Mouse (Mus musculus): ENCODE measurements around the gene Cts6. TPM values are rescaled to one million over a fixed set of nuclear protein-coding genes. Genes with fewer than 3 reads are reported as not detected.
"Not testable (repeated sequence)": the region's sequence is repeated elsewhere in the genome, so short reads cannot be mapped to it uniquely, and the experiment has no call there.

Cts6 gene
- not detected in 2 replicates for polyA plus RNA-seq (2015; fragmentation: Nextera tagmentation; extraction: Ambion mirVana)

- 0 out of 2 replicates have a peak, but pooled peaks cover 7% of the 10 kb centered on the region for H3K9me3 ChIP-seq (replicated peaks)
- H3K27ac ChIP-seq: no peak within 1 kb of the TSS
- H3K4me1 ChIP-seq: no peaks in the 10 kb centered on the region
- 86% methylated on average over 3 of the region's 3 CpGs for WGBS
- H3K4me2 ChIP-seq: no peak within 1 kb of the TSS
- no peak within 1 kb of the TSS for H3K4me3 ChIP-seq (replicated peaks)
- no peaks in the 10 kb centered on the region for H3K27me3 ChIP-seq
- no peaks in the 10 kb centered on the region for H3K36me3 ChIP-seq
- H3K9ac ChIP-seq: no peak within 1 kb of the TSS
- ATAC-seq (replicated peaks; ENCODE audit: low FRiP score): no peak
Observed at GRCm38 (mm10) chr13:61203310-61203709, at the start of gene Cts6. Gene Cts6 (minus strand): TSS chr13:61203410.

- Histone ChIP-seq H3K4me3 (replicated peaks) (no peak overlapping the region), H3K9ac (no peak overlapping the region), H3K36me3 (no peaks in the 10 kb centered on the region), H3K4me2 (no peak overlapping the region), H3K27me3 (no peaks in the 10 kb centered on the region), H3K4me1 (no peaks in the 10 kb centered on the region), H3K27ac (no peak overlapping the region), H3K9me3 (replicated peaks) (no peaks in the 10 kb centered on the region)
- ATAC-seq (replicated peaks; ENCODE audit: low FRiP score): 0 out of 2 replicates have a peak, but pooled peaks have one; percentile 62
- WGBS: 59% methylated on average over 13 of the region's 13 CpGs
Observed at GRCm38 (mm10) chr13:61241076-61241947, 38.1 kb upstream of the Cts6 start.

GRCm38 (mm10) chr13:61185151-61185933 lies 17.9 kb downstream of the Cts6 start:
- not testable (repeated sequence) for H3K27ac ChIP-seq; H3K4me2 ChIP-seq; H3K4me1 ChIP-seq; H3K9ac ChIP-seq; H3K36me3 ChIP-seq; H3K27me3 ChIP-seq; H3K9me3 ChIP-seq (replicated peaks); H3K4me3 ChIP-seq (replicated peaks); ATAC-seq (replicated peaks; ENCODE audit: low FRiP score)
- WGBS: 80% methylated on average over 5 of the region's 5 CpGs

- no peak overlapping the region for H3K4me2 ChIP-seq
- no peak overlapping the region for H3K4me3 ChIP-seq (replicated peaks)
- H3K9ac ChIP-seq: no peak overlapping the region
- no peak overlapping the region for H3K27ac ChIP-seq
- no peak for ATAC-seq (replicated peaks; ENCODE audit: low FRiP score)
- WGBS: 81% methylated on average over 4 of the region's 4 CpGs
- peaks cover 2% of the 10 kb centered on the region; the same call in 1 of the 2 replicates for H3K9me3 ChIP-seq (replicated peaks)
- H3K36me3 ChIP-seq: no peaks in the 10 kb centered on the region
- H3K27me3 ChIP-seq: no peaks in the 10 kb centered on the region
- no peaks in the 10 kb centered on the region for H3K4me1 ChIP-seq
Observed at GRCm38 (mm10) chr13:61164622-61165021, 38.6 kb downstream of the Cts6 start.

- WGBS: 74% methylated on average over 1 of the region's 1 CpGs
- H3K27me3 ChIP-seq: no peaks in the 10 kb centered on the region
- ATAC-seq (replicated peaks; ENCODE audit: low FRiP score): no peak
Observed at GRCm38 (mm10) chr13:61164156-61164555, 39.1 kb downstream of the Cts6 start, which contains the start of gene Ctsr. Gene Ctsr (minus strand): TSS chr13:61164256.

More at GRCm38 (mm10) chr13:61164156-61164555, 39.1 kb downstream of the Cts6 start, which contains the start of gene Ctsr:
- peaks cover 2% of the 10 kb centered on the region; the same call in 1 of the 2 replicates for H3K9me3 ChIP-seq (replicated peaks)
- no peaks in the 10 kb centered on the region for H3K36me3 ChIP-seq
- no peak within 1 kb of the TSS for H3K4me3 ChIP-seq (replicated peaks)
- no peak within 1 kb of the TSS for H3K9ac ChIP-seq
- no peak within 1 kb of the TSS for H3K27ac ChIP-seq
- no peaks in the 10 kb centered on the region for H3K4me1 ChIP-seq
- H3K4me2 ChIP-seq: no peak within 1 kb of the TSS

Other genes starting within 250 kb of the Cts6 start
- gene Ctsj, start 197.5 kb downstream of the Cts6 start, polyA plus RNA-seq (2015; fragmentation: Nextera tagmentation; extraction: Ambion mirVana): not detected in 2 replicates
- not detected in 2 replicates for gene Ctsq, start 162.8 kb downstream of the Cts6 start, polyA plus RNA-seq (2015; fragmentation: Nextera tagmentation; extraction: Ambion mirVana)
- gene Ctsr, start 39.2 kb downstream of the Cts6 start, polyA plus RNA-seq (2015; fragmentation: Nextera tagmentation; extraction: Ambion mirVana): not detected in 2 replicates
- not detected in 2 replicates for gene Cts8, start 51.9 kb upstream of the Cts6 start, polyA plus RNA-seq (2015; fragmentation: Nextera tagmentation; extraction: Ambion mirVana)
- gene Gm49398, start 85.4 kb upstream of the Cts6 start, polyA plus RNA-seq (2015; fragmentation: Nextera tagmentation; extraction: Ambion mirVana): not detected in 2 replicates
- gene Cts7, start 154.8 kb upstream of the Cts6 start, polyA plus RNA-seq (2015; fragmentation: Nextera tagmentation; extraction: Ambion mirVana): not detected in 2 replicates

Measured in kidney, embryonic 15.5 days (tissue).